ENCODE assay signal across 9 mouse cellular contexts in the genomic region with DNA sequence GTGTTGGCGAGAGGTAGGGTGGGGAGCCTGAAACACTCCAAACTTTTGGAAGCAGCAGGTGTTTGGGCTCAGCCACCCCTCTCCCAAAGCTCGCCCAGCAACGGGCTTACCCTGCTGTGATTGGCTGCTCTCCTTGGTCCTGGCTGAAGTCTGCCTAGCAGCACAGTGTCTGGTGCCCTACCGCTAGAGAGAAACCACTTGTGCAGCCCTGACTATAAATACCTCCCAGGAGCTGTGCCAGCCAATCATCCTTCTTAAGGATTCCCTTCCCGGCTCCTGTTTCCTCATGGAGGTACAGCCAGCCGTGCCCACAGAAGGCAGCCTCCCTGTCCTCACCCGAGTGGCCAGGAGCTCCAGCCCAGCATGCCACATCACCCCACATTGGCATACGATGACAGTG. TPM values are rescaled to one million over a fixed set of nuclear protein-coding genes. Genes with fewer than 3 reads are reported as not detected.
A peak's percentile ranks its signal among the peaks of the same experiment; 100 is the strongest.
DNase-seq lines count a peak whose midpoint lies in the region; ATAC-seq and TF ChIP-seq lines count a peak whose summit lies in the region.
"Had no signal": no experiment of that assay in that cellular context is flagged by ENCODE, and none has a peak within 500 bp of the region (broad histone marks: within the 10 kb centered on the region; RNA-seq: fewer than 3 reads in every experiment).

No protein-coding gene starts in this region.

- H3K36me3 ChIP-seq in hindbrain, embryonic 10.5 days = no peaks in the 10 kb centered on the region
- no peaks in the 10 kb centered on the region for H3K36me3 ChIP-seq in hindbrain, embryonic 14.5 days (replicated peaks; ENCODE audit: control insufficient read depth, insufficient read depth)
- no peaks in the 10 kb centered on the region for H3K36me3 ChIP-seq in heart, embryonic 15.5 days
- H3K36me3 ChIP-seq: liver, embryonic 15.5 days had no signal

- H3K9ac ChIP-seq in hindbrain, embryonic 14.5 days = no peak overlapping the region
- H3K9ac ChIP-seq in heart, embryonic 15.5 days = no peak overlapping the region
- H3K9ac ChIP-seq: liver, embryonic 15.5 days had no signal

- H3K27ac ChIP-seq in hindbrain, embryonic 10.5 days = no peak overlapping the region
- no peak overlapping the region for H3K27ac ChIP-seq in hindbrain, embryonic 14.5 days
- H3K27ac ChIP-seq in heart, embryonic 15.5 days = peak overlapping the region; percentile 72
- H3K27ac ChIP-seq in layer of hippocampus, adult 2 months = no peak overlapping the region
- H3K27ac ChIP-seq: liver, embryonic 15.5 days had no signal

- ATAC-seq in hindbrain, embryonic 14.5 days (ENCODE audit: low FRiP score) = no peak
- ATAC-seq in heart, embryonic 15.5 days (replicated peaks; ENCODE audit: insufficient number of reproducible peaks, insufficient read depth, low FRiP score, low read depth) = peak; percentile 94
- no peak for ATAC-seq in megakaryocyte-erythroid progenitor cell, adult 5-6 weeks (replicated peaks; ENCODE audit: low FRiP score, low TSS enrichment, poor library complexity, severe bottlenecking)

- peak; percentile 16 for DNase-seq in hindbrain, embryonic 10.5 days (ENCODE audit: low spot score)
- no peak for DNase-seq in hindbrain, embryonic 14.5 days (ENCODE audit: low spot score)
- peak; percentile 6 for DNase-seq in 3T3-L1 (ENCODE audit: low read depth, low spot score)
- DNase-seq in cerebellum, postnatal 36 days = peak; percentile 55 to 59
- DNase-seq in layer of hippocampus, adult 2 months (ENCODE audit: low spot score in 2 of 2) = no peak
- DNase-seq in layer of hippocampus, postnatal 25 days (ENCODE audit: extremely low spot score in 1 of 2, low spot score in 1 of 2) = no peak

- TF ChIP-seq CTCF in layer of hippocampus, adult 2 months (conservative IDR thresholded peaks at IDR 0.05) = no peak

- H3K4me3 ChIP-seq in hindbrain, embryonic 10.5 days = no peak overlapping the region
- H3K4me3 ChIP-seq in hindbrain, embryonic 14.5 days (replicated peaks; ENCODE audit: low read length) = no peak overlapping the region
- H3K4me3 ChIP-seq in heart, embryonic 15.5 days = no peak overlapping the region
- H3K4me3 ChIP-seq in layer of hippocampus, adult 2 months = no peak overlapping the region
- H3K4me3 ChIP-seq: liver, embryonic 15.5 days had no signal

- H3K9me3 ChIP-seq in hindbrain, embryonic 10.5 days = no peaks in the 10 kb centered on the region
- H3K9me3 ChIP-seq in hindbrain, embryonic 14.5 days (ENCODE audit: control insufficient read depth, low read length) = no peaks in the 10 kb centered on the region
- no peaks in the 10 kb centered on the region for H3K9me3 ChIP-seq in heart, embryonic 15.5 days (replicated peaks)
- H3K9me3 ChIP-seq: liver, embryonic 15.5 days had no signal

- WGBS in hindbrain, embryonic 10.5 days = 52% methylated on average over 8 of the region's 8 CpGs
- WGBS in hindbrain, embryonic 14.5 days = 49% methylated on average over 8 of the region's 8 CpGs
- 21% methylated on average over 8 of the region's 8 CpGs for WGBS in heart, embryonic 15.5 days

- H3K27me3 ChIP-seq in hindbrain, embryonic 10.5 days (ENCODE audit: insufficient read depth, poor library complexity, severe bottlenecking) = peaks cover 32% of the 10 kb centered on the region
- peaks cover 21% of the 10 kb centered on the region for H3K27me3 ChIP-seq in hindbrain, embryonic 14.5 days (ENCODE audit: control insufficient read depth, insufficient read depth, low read length)
- peaks cover 29% of the 10 kb centered on the region for H3K27me3 ChIP-seq in heart, embryonic 15.5 days

- no peak overlapping the region for H3K4me2 ChIP-seq in hindbrain, embryonic 14.5 days (replicated peaks)
- peak overlapping the region; percentile 40 for H3K4me2 ChIP-seq in heart, embryonic 15.5 days
- H3K4me2 ChIP-seq: liver, embryonic 15.5 days had no signal

- H3K4me1 ChIP-seq in hindbrain, embryonic 10.5 days (replicated peaks) = peaks cover 7% of the 10 kb centered on the region; the same call in 1 of the 2 replicates
- 0 out of 2 replicates have a peak, but pooled peaks cover under 1% of the 10 kb centered on the region for H3K4me1 ChIP-seq in hindbrain, embryonic 14.5 days (replicated peaks; ENCODE audit: control insufficient read depth, insufficient read depth, low read length)
- peaks cover 10% of the 10 kb centered on the region for H3K4me1 ChIP-seq in heart, embryonic 15.5 days (replicated peaks)
- H3K4me1 ChIP-seq: liver, embryonic 15.5 days had no signal

RNA-seq across cellular contexts. Expression of a gene that starts 5.9 kb away (rescaled TPM):
- polyA plus RNA-seq in hindbrain, embryonic 10.5 days (2016; fragmentation: Nextera tagmentation; extraction: Ambion mirVana) = 0.50 and 0.60 TPM in 2 replicates
- polyA plus RNA-seq in hindbrain, embryonic 14.5 days (2014; fragmentation: Nextera tagmentation; extraction: Ambion mirVana) = 0.92 and 1.4 TPM in 2 replicates
- 1.1 and 1.8 TPM in 2 replicates for polyA plus RNA-seq in heart, embryonic 15.5 days (2015; fragmentation: Nextera tagmentation; extraction: Ambion mirVana)
- total RNA-seq in layer of hippocampus, adult 2 months (2021) = 1 to 10 TPM; 3.0 to 5.2 TPM
- not detected in 2 replicates for total RNA-seq in megakaryocyte-erythroid progenitor cell, adult 5-6 weeks (2014; fragmentation: Nextera tagmentation)
- total RNA-seq in megakaryocyte-erythroid progenitor cell, adult 5-6 weeks (2017) = not detected in 2 replicates
- 1 to 10 TPM; 3.5 to 4.0 TPM for total RNA-seq in layer of hippocampus, postnatal 25 days (2021)

Comparison
In these comparisons a context has a peak if more than half of its experiments do, and no peak if none do; other contexts are left out.
1. DNase-seq: peak in hindbrain, embryonic 10.5 days (single experiment), 3T3-L1 (single experiment) and cerebellum, postnatal 36 days (2 of 2); none in hindbrain, embryonic 14.5 days (single experiment), layer of hippocampus, adult 2 months (0 of 2) and layer of hippocampus, postnatal 25 days (0 of 2).
2. RNA of a gene that starts 5.9 kb away (total RNA-seq): 3.0 to 5.2 TPM in layer of hippocampus, adult 2 months and 3.5 to 4.0 TPM in layer of hippocampus, postnatal 25 days; not detected in megakaryocyte-erythroid progenitor cell, adult 5-6 weeks; every median in the first group is over 4 times any median in the second.